8 mouse cellular contexts compared by ENCODE assay signal in genomic region chr15:60823620-60823869, GRCm38 (mm10). TPM values are rescaled to one million over a fixed set of nuclear protein-coding genes. Genes with fewer than 3 reads are reported as not detected.
DNase-seq lines count a peak whose midpoint lies in the region; ATAC-seq and TF ChIP-seq lines count a peak whose summit lies in the region.

No protein-coding gene starts in this region.

- peak overlapping the region; percentile 72 for H3K4me3 ChIP-seq in testis, adult 2 months (ENCODE audit: control insufficient read depth, low read depth, low read length)
- peak overlapping the region; percentile 63 for H3K4me3 ChIP-seq in heart, postnatal 0 days (ENCODE audit: low read depth, low read length)
- H3K4me3 ChIP-seq in liver, postnatal 0 days (ENCODE audit: low read depth, low read length): peak overlapping the region; percentile 68
- peak overlapping the region; percentile 92 for H3K4me3 ChIP-seq in small intestine, adult 2 months (ENCODE audit: low read depth, low read length)

- under 1% methylated on average over 24 of the region's 24 CpGs for WGBS in heart, postnatal 0 days
- 1% methylated on average over 24 of the region's 24 CpGs for WGBS in liver, postnatal 0 days (ENCODE audit: insufficient replicate concordance)
- under 1% methylated on average over 24 of the region's 24 CpGs for WGBS in small intestine, adult 2 months

- H3K4me2 ChIP-seq in heart, postnatal 0 days (ENCODE audit: low read depth, low read length): peak overlapping the region; percentile 100
- peak overlapping the region; percentile 84 for H3K4me2 ChIP-seq in liver, postnatal 0 days (ENCODE audit: low read depth, low read length)

- TF ChIP-seq POLR2A in testis, adult 2 months (IDR thresholded peaks at IDR 0.05; ENCODE audit: control insufficient read depth, low read depth, low read length): no peak
- no peak; the same call in 1 of the 2 replicates for TF ChIP-seq POLR2A in small intestine, adult 2 months (IDR thresholded peaks at IDR 0.05; ENCODE audit: low read depth, low read length)

- H3K4me1 ChIP-seq in testis, adult 2 months (ENCODE audit: control insufficient read depth, insufficient read depth, low read length): peaks cover 15% of the 10 kb centered on the region
- 0 out of 2 replicates have a peak, but pooled peaks cover 5% of the 10 kb centered on the region for H3K4me1 ChIP-seq in heart, postnatal 0 days (ENCODE audit: control insufficient read depth, insufficient read depth)
- H3K4me1 ChIP-seq in liver, postnatal 0 days (ENCODE audit: insufficient read depth): peaks cover 20% of the 10 kb centered on the region
- H3K4me1 ChIP-seq in small intestine, adult 2 months (ENCODE audit: control insufficient read depth, insufficient read depth, insufficient read length, low read length): peaks cover 6% of the 10 kb centered on the region; the same call in 1 of the 2 replicates

- no peaks in the 10 kb centered on the region for H3K27me3 ChIP-seq in testis, adult 2 months (ENCODE audit: control insufficient read depth, insufficient read depth, low read length)
- no peaks in the 10 kb centered on the region for H3K27me3 ChIP-seq in heart, postnatal 0 days (ENCODE audit: control insufficient read depth, insufficient read depth, low read length)
- no peaks in the 10 kb centered on the region for H3K27me3 ChIP-seq in liver, postnatal 0 days (ENCODE audit: insufficient read depth, low read length)
- H3K27me3 ChIP-seq in small intestine, adult 2 months (ENCODE audit: control insufficient read depth, insufficient read depth, low read length): no peaks in the 10 kb centered on the region

- H3K36me3 ChIP-seq in testis, adult 2 months (ENCODE audit: control insufficient read depth, insufficient read depth, low read length): no peaks in the 10 kb centered on the region
- 0 out of 2 replicates have a peak, but pooled peaks cover 3% of the 10 kb centered on the region for H3K36me3 ChIP-seq in heart, postnatal 0 days (replicated peaks; ENCODE audit: control insufficient read depth, insufficient read depth, low read length)
- 0 out of 2 replicates have a peak, but pooled peaks cover 3% of the 10 kb centered on the region for H3K36me3 ChIP-seq in liver, postnatal 0 days (replicated peaks; ENCODE audit: insufficient read depth, low read length)
- peaks cover 5% of the 10 kb centered on the region; the same call in 1 of the 2 replicates for H3K36me3 ChIP-seq in small intestine, adult 2 months (ENCODE audit: control insufficient read depth, insufficient read depth, low read length)

- peak; percentile 12 to 25 for DNase-seq in cerebellum, postnatal 36 days
- DNase-seq in cerebellum, postnatal 25 days: no peak
- DNase-seq in testis, postnatal 10 days (ENCODE audit: low spot score): no peak
- DNase-seq in heart, postnatal 0 days (ENCODE audit: low spot score): no peak
- DNase-seq in liver, postnatal 0 days: no peak
- no peak for DNase-seq in left cerebral cortex, adult 9 months (ENCODE audit: low spot score in 2 of 2)

- peak overlapping the region; percentile 66 for H3K9ac ChIP-seq in heart, postnatal 0 days (replicated peaks; ENCODE audit: low read depth, low read length)
- peak overlapping the region; percentile 68 for H3K9ac ChIP-seq in liver, postnatal 0 days (replicated peaks)

- H3K27ac ChIP-seq in testis, adult 2 months (ENCODE audit: control insufficient read depth, insufficient read depth, low read depth, low read length): no peak overlapping the region; the same call in 1 of the 2 replicates
- peak overlapping the region; percentile 37 for H3K27ac ChIP-seq in heart, postnatal 0 days (ENCODE audit: low read depth)
- peak overlapping the region; percentile 90 for H3K27ac ChIP-seq in liver, postnatal 0 days (ENCODE audit: low read depth)
- peak overlapping the region; percentile 98 for H3K27ac ChIP-seq in small intestine, adult 2 months (ENCODE audit: insufficient read depth, low read depth, low read length)

- no peak for TF ChIP-seq EP300 in heart, postnatal 0 days (IDR thresholded peaks at IDR 0.05; ENCODE audit: low read depth)
- no peak for TF ChIP-seq EP300 in liver, postnatal 0 days (IDR thresholded peaks at IDR 0.05; ENCODE audit: low read depth)

- TF ChIP-seq CTCF in testis, adult 2 months (IDR thresholded peaks at IDR 0.05; ENCODE audit: control insufficient read depth, insufficient read depth, insufficient replicate concordance, low read depth, low read length): no peak
- no peak for TF ChIP-seq CTCF in heart, postnatal 0 days (IDR thresholded peaks at IDR 0.05; ENCODE audit: low read depth)
- TF ChIP-seq CTCF in liver, postnatal 0 days (IDR thresholded peaks at IDR 0.05; ENCODE audit: low read depth): no peak
- TF ChIP-seq CTCF in small intestine, adult 2 months (IDR thresholded peaks at IDR 0.05; ENCODE audit: extremely low read depth, insufficient read length, insufficient replicate concordance, low read depth, low read length): no peak

- H3K9me3 ChIP-seq in heart, postnatal 0 days (replicated peaks; ENCODE audit: control insufficient read depth, low read length): no peaks in the 10 kb centered on the region
- H3K9me3 ChIP-seq in liver, postnatal 0 days (ENCODE audit: low read length): no peaks in the 10 kb centered on the region

- no peak for ATAC-seq in heart, postnatal 0 days (ENCODE audit: insufficient read depth, low read depth)
- ATAC-seq in liver, postnatal 0 days: no peak

RNA-seq across cellular contexts. Expression of gene Fam84b, which starts 30.0 kb away (rescaled TPM):
- polyA plus RNA-seq in testis, adult 2 months (2012; rRNA removed): 1.0 and 1.3 TPM in 2 replicates
- 1.7 and 5.3 TPM in 2 replicates for total RNA-seq in heart, postnatal 0 days (2014; rRNA removed; ENCODE audit: low replicate concordance)
- 2.7 and 3.2 TPM in 2 replicates for polyA plus RNA-seq in heart, postnatal 0 days (2015; fragmentation: Nextera tagmentation; extraction: Ambion mirVana)
- polyA plus RNA-seq in liver, postnatal 0 days (2015; fragmentation: Nextera tagmentation; extraction: Ambion mirVana): 8.8 and 9.3 TPM in 2 replicates
- polyA plus RNA-seq in small intestine, adult 2 months (2012; rRNA removed): 11.8 and 17.3 TPM in 2 replicates

Comparison
In these comparisons a context has a peak if more than half of its experiments do, and no peak if none do; other contexts are left out.
1. DNase-seq: peak in cerebellum, postnatal 36 days (2 of 2); none in cerebellum, postnatal 25 days (0 of 2), testis, postnatal 10 days (single experiment), heart, postnatal 0 days (single experiment), liver, postnatal 0 days (single experiment) and left cerebral cortex, adult 9 months (0 of 2).
2. Peak in every context shown above with its lines, with median percentiles within 50 percentile points of each other: H3K4me3 ChIP-seq.